Mouse (Mus musculus) right cerebral cortex, adult 2 months (tissue): ENCODE results near the gene Map2k5.
A peak's percentile ranks its signal among the peaks of the same experiment; 100 is the strongest.

Experiments
- DNase-seq, 2 experiments: peaks; one replicate each; pipeline ENCODE4 v3.0.0; 2021 to 2022; ENCODE audit warnings: low spot score in 2 of 2

Map2k5 gene

DNA sequence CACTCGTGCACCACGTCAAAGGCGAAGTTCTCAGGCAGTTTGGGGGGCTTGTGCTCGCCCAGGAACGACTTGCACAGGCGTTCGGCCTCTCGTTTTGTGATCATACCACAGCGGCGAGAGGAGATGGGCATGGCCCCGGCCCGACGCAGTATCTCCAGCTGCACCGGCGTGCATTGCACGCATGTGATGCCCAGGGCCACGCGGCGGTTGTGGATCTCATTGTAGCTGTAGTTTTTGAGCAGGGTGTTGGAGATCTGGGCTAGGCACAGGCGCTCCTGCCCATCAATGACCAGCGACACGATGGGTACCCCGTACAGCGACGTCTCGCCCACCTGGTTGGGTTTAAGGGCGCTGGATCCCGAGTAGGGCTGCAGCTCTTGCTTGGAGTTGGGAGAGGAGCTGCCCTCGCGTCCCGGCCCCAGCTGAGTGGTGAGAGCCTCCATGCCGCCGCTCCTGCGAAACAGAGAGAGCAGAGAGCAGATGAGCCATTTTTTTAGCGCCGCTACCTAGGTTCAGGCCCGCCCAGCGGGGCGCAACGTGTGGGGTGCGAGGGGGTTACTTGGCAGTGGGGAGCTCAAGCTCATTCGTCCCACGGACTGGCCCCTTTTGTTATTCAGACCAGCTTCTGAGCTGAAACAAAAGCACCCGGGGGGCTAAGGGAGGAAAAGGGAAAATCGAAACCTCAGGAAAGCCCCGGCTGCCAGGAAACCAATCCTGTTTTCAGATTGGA is 231.4 kb downstream of the Map2k5 start:
- no peak for DNase-seq

DNA sequence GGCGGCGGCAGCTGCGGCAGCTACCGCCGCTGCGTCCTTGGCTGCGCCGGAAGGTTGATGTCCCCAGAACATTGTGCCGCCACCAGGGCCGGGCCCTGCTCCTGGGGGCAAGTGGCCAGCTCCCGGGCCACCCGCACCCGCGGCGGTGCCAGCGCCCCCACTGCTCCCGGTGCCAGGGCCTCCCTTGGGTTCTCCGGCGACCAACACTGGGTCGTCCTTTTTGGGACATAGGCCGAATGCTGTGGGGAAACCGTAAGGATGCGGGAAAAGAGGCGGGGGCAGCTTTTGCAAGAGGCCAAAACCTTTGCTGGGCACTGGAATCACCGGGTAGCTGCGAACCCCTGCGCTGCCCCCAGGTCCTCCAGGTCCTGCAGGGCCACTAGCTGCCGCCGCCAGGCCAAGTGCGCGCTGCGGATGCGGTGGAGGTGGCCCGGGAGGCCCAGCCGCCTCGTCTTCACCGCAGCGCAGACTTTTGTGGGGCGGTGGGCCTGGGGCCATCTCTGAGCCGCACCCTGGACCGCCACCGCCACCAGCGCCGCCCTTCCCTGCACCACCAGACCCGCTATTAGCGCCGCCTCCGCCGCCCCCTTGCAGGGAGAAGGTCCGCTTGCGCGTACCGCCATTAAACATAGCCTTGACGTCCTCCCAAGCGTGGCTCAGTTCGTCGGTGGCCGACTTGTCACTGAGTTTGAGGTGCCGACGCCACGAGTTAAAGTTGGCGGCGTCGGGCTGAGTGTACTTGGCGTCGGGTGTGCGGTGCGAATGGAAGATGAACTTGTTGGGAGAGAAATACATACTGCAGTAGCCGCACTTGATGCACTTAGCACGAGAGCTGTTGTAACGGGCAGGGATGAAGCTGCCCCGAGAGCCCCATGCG is 232.2 kb downstream of the Map2k5 start:
- no peak for DNase-seq

DNA sequence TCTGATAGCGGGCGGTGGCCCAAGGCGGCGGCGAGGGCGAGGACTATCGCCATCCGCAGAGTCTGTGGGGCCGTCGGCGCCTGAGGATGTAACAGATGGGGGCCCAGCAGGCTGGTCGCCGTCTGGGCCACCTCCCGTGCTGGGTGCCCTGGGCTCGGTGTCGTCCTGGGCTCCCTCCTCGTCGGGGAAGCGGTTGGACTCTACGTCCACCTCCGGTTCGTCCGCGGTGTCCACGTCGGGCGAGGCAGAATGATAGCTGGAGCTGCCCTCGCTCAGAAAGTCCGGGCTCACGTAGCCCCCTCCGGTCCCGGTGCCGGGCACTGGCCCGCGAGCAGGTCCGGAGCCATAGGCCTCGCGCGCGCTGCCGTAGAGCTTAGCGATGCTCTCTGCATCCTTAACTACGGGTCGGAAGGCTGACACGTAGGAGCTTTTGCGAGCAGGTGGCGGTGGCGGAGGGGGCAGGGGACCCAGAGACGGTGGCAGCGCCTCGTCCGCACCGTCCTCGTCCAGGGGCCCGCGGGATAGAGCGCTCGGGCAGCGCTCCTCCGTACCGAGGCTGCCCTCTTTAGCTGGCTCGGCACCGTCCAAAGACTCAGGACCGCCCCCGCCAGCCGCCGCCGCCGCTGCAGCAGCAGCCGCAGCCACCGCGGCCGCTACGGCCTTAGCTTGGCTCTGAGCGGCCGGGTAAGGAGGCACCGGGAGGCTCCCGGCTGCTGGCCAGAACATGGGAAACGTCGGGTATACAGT is 233.0 kb downstream of the Map2k5 start:
- no peak for DNase-seq

DNA sequence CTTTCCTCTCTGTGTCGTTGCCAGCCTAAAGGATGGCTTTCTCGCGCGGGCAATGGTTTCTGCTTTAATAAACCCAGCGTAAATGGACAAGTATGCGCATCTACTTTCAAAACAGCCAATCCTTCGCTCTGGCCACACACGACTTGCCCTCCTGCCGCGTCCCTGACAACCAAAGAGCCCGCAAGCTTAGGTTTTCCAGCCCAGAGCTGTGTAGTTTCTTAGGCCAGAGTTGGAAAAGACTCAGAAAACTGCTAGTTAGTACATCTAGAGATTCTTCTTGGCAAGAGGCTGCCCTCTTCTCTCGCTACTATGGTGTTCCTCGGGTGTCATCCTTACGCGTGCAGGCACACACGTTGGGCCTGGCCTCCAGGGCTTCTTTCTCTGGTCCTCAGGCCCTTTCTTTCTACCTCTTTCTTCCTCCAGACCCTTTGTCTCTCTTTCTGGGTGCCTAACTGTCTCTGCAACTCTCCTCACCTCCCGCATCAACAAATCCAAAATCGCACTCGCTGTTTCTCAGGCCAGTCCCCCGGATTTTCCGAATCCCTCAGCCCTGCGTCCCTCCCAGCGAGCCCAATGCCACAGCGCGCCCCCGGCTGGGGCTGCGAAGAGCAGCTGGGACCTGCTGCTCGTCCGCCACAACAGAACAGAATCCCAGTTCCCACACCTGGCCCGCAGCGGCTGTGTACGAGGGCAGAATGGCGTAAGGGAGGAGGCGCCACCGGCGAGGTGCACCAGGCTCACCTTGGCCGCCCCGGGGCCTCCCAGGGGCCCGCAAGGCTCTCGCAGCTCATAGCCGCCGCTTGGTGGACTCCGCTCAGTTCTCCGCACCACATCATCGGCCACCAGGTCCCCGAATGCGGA is 233.8 kb downstream of the Map2k5 start:
- no peak for DNase-seq

DNA sequence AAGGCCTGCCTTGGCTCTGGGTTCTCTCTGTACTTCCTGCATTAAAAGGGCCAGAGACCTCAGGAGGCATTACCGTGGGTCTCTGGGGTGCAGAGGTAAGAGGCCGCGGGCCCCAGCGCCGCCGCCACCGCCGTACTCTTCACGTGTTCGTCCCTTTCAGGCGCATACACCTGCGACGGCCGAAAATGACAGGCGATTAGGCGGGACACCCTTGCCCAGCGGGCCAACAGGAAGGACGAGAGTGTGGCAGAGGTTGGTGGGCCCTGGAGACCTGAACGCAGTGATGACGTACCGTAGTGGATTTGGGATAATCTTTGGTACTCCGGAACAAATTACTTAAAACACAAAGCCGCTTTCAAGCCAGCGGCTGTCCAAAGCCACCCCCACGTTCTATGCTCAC is 234.5 kb downstream of the Map2k5 start:
- DNase-seq = no peak

DNA sequence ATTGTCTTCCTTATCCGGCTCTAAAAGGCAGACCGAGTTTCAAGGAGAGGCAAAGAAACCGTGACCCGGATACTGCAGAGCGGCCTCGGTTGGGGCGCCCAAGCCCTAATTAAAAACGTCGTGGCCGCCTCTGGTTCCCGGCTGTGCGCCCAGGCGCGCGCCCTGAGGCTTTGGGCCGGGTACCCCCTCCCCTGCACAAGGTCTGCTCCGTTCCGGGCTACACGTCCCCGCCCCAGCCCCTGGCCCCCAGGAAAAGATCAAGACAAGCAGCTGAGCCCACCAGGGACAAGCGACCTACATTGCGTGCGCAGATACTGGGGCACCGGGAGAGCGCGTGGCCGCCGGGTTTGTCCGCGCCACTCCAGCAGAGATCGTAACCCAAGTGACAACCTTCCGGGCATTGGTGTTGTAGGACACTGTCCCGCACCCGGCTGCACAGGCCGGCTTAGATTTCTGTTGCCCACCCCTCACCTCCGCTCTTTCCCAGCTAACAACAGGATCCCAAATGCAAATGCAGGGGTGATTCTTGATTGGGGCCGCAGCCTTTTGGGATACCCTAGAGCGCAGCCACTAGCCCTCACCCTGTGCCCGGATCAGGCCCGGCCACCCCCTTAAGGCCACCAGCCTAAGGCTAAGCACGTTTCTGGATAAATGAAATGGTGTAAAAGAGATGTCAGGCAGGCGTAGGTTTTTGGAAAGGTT is 235.2 kb downstream of the Map2k5 start:
- DNase-seq = no peak

DNA sequence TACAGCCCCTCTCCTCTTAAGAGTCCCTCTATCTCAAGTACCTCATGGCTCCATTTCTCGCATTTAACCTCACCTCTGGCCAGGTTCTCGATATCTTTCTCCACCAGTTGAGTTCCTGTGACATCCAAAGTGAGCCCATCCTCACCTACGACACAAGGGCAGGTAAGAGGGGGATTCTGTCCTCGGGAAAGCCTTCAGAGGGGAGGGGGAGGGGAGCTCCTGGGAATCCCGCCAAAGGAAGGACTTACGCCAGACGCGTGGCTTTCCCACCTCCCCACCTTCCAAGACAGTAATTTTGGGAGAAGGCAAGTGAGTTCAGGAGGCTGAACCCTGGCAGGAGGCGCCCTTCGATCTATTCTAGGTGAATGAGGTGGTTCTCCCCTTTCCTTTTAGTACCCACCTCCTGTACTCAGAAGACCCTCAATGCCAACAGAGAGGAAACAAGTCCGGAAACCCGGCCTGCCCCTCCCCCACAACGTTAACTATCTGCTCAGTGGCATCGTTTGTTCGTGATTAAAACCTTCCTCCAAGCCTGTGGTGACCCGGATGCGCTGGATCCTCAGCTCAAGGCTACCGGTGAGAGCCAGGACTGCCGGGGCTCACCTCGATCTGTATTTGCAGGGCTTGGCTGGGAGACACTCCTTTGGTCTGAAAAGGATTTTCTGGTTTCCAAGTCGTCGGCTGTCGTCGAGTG is 235.9 kb downstream of the Map2k5 start:
- no peak for DNase-seq

DNA sequence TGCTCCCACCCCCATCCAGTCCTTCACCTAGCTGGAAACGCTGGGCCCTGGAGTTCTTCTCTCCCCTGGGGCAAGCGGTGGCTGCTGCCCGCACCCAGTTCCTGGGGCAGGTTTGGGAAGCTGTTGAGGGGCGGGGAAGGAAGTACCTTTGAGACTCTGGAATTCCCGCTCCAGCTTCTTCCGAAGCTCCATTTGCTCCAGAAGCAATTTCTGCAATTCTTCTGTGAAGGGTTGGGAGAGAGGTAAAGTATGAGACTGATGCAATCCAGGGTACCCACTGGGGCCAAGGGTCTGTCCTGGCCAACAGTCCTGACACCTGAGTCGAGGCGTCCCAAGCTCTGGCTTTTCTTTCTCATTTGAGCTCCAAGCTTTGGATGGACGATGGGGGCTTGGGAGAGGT is 237.5 kb downstream of the Map2k5 start:
- no peak for DNase-seq

DNA sequence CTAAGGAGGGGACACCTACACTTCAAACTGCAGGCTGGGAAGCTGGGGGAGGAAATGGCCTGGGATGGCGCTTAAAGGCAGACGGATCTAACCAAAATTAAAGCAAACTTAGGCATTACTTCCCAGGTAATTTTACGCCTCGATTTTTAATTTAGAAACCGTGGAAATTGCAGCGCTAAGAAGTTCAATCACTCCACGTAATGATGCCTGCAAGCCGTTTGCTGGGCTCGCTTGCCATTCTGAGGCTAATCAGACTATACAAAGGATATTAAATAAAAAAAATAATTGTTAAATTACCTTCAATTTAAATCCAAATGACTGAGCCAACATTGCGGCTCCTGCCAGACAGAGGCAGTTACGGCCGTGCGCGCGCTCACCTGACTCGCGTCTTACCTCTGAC is 238.0 kb downstream of the Map2k5 start:
- DNase-seq = no peak

DNA sequence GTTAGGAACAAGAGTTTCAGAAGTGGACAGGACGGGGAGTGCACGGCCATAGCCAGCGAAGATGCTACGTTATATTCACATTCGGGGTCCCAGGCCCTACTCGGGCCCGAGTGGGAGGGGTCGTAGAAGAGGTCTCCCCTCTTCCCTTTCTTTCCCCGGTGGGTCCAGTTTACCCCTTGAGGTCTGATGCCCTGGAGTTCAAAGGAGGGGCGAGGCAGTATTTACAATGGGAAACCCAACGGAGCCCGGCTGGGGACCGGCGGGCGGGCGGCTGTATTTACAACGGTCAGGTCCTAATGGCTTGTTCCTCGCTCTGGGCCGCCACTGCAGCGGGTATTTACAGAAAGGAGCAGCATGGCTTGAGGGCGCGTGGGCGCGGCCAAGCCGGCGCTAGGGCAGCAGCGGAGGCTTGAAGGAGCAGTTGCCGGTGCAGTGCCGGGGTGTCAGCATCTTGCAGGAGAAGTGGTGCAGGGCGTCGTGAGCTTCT is 239.2 kb downstream of the Map2k5 start:
- no peak for DNase-seq

DNA sequence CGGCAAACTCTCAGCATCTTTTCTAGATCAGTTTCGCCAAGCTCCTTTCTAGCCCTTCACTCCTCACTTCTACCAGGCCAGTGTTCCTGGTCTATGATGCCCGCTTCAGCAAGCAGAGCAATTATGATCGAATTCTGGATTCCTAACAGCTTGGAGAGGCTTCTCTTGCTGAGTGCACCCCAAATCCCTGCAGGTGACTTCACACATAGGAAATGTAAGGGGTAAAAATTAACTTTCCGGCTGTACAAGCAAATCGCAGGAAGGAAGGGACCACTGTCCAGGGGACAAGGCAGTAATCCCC is 240.1 kb downstream of the Map2k5 start:
- DNase-seq = no peak

DNA sequence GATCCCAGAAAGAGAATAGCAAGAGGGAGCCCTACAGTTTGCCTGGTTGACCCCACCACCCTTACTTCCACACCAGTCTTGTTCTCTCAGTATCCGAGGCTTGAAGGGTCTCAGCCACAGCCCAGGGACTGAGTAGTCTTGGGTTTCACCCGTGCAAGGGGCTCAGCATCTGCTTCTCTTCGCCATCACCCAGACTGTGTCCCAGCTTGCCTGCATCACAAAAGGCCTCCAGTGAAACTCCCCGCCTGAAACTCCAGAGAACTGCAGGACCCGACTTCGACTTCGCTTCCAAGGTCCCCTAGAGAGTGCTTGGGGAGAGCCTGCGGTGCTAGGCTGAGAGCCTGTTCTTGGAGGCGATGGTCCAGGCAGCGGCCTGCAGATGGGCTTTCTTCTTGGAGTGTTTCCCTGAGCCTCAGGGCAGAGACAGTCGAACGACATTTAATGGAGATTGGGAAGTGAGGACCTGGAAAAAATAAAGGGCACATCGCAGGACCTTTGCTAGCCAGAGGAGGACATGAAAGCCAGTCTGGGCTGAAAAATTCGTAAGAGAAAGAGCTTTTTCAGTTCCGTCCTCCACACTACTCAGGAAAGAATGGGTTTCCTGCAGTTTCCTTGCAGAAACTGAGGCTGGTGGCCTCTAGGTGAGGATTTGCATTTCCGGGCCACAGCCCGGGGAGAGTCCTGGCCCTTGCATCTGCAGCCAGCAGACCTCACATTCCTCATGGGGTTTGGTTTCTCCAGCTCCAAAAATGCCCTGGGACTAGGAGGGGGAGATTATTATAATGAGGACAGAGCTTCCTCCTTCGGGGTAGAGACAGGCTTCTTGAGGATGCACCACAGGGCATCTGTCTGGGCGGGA is 240.7 kb downstream of the Map2k5 start:
- DNase-seq = no peak

DNA sequence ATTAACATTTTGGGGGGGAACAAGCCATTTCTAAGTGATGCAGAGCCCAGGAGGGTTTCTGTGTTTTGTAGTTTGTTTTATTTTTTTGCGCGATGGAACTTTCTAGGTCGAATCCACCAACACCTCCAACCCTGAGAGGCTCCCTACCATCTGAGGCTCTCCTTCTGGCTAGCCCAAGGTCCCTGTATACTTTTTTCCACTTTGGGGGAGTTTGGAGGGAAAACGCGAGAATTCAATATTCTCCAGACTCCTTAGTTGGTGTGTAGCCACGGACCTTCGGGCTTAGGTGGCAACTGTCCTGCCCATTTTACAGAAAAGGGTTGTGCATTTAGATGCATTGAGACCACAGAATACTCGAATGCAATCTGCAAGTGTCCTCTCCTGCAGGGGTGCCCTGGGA is 241.5 kb downstream of the Map2k5 start:
- DNase-seq = no peak

DNA sequence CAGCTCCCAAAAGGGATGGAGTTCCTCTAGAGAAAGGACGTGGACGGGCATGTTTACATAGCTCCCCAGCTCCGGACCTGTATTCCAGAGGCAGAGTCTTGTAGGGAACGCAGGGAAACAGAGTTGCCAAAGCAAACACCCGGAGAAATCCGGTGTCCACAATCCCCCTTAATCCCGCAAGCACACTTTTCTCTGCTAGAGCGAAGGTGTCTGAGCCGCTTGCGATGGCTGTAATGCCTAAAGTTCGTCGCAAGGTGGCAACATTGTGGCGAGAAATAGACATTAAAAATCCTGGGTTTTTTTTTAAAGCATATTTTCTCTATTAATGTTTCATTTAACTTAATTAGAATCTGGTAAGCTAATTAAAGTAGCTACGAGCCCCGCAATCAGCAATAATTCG is 241.9 kb downstream of the Map2k5 start:
- peak; percentile 75 for DNase-seq

DNA sequence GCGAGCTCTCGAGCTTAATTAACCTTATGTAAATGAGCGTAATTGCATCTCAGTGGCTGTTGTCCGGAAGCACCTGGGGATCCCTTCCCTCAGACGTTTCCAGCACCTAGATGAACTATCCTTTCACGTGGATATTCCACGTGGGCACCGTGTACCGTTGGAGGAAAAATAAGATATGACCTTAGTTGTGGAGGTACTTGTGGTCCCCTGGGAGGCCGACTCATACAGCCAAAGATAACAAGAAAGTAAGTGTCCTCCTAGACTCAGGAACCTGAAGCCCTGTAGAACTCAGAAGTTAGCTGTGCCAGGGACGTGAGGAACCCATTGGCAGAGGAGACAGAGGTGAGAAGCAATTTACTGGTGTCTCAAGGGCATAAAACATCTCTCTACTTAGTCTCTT is 242.3 kb downstream of the Map2k5 start:
- DNase-seq = no peak

DNA sequence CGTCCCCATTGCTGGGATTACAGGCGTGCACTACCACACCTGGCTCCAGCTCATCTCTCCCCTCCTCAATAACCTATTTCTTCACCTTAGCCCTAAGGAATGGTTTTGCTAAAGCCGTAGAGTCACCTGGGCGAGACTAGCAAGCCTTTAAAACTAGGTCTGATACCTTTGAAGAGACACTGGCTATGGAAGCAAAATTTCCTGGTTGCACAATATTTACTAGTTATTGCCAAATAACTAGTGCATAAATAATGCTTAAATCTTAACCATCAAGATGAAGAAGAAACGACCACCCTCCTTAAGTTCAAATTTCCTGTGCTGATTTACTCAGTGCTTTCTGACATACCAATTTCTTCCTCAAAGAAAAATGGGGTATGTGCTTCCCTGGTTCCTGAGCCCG is 244.0 kb downstream of the Map2k5 start:
- no peak for DNase-seq

DNA sequence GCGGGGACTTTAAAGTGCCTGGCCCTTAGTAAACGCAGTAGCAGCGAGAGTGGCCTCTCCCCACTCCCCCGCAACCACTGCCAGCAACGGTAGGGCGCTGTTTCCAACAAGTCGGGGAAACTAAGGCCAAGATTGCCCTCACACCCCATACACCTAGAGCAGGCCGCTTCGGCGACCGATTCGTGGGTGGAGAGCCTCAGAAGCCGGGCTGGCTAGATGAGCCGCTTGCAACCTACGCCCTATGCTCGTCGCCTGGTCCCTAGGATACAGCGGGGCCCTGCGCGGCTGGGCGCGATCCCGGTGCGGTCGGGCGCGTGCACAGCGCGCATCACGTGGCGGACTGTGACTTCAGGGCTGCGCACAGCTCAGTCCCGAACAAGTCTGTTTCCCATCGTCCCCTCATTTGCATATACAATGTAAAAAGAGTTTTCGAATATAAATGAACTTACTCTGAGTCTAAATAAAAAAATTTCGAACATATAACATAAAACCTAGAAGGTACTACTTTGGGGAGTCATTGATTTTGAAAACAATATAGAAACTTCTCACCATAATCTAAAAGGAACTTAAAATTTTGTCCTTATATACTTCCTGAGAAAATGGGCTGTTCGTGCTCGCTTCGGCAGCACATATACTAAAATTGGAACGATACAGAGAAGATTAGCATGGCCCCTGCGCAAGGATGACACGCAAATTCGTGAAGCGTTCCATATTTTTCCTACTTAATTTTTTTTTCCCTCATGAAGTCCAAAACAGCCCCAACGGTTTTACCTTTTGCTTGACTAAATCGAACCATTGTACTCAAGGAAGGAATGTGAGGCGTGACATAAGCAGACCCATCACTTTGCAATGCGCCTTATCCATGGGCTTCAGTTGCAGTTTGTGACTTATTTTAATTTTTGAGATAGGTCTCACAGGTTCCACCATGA is 244.8 kb downstream of the Map2k5 start:
- DNase-seq = peak; percentile 95 to 96

DNA sequence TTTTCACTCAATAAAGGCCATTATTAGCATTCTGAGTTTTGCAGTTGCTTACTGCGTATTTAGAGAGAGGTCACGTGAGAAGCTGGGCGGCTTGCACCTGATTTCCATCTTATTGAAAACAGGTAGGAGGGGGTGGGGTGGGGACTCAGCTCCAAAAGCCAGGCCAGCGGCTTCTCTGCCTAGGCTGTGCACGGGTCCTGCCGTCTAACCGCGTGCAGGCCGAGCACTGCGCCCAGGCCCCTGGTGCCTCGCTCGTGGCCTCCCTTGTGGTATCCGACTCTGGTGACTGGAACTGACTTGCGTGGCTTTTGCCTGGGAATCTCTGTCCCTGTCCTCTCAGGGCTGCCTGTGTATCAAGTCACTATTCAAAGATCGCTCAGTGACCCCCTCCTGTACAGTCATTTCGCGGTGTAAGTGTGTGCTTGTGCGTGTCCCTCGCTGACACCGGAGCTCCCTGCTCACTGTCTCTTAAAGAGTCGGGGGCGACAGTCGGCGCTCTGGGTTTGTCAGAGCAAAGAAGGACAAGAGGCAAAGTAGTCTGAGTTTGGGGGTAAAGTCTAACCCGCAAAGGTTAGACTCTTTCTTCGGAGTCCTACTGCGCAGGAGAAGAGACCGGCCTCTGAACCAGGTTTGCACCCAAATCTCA is 245.6 kb downstream of the Map2k5 start:
- DNase-seq = no peak
